Mouse (Mus musculus) ES-E14 (cell line): ENCODE data around the gene Extl2.

Experiments used
- CHD2 ChIP-seq: IDR thresholded peaks from 2 replicates; pipeline ENCODE4 v1.6.1; 2014; ENCODE audit warnings: mild to moderate bottlenecking, low read depth, low read length, inconsistent platforms
- HCFC1 ChIP-seq: IDR thresholded peaks from 2 replicates; pipeline ENCODE4 v1.6.1; 2012; ENCODE audit warnings: low read length, inconsistent platforms, borderline replicate concordance; ENCODE audit not compliant: insufficient read depth
- MAFK ChIP-seq: IDR thresholded peaks from 2 replicates; pipeline ENCODE4 v1.6.1; 2014; ENCODE audit warnings: mild to moderate bottlenecking, low read depth, low read length, inconsistent platforms; ENCODE audit not compliant: insufficient read depth
- ZC3H11A ChIP-seq: IDR thresholded peaks from 2 replicates; pipeline ENCODE4 v1.6.1; 2012; ENCODE audit warnings: low read depth, mild to moderate bottlenecking, inconsistent platforms, low read length, borderline replicate concordance
- ZNF384 ChIP-seq: IDR thresholded peaks from 2 replicates; pipeline ENCODE4 v1.6.1; 2012; ENCODE audit warnings: low read depth, low read length, inconsistent platforms

DNA sequence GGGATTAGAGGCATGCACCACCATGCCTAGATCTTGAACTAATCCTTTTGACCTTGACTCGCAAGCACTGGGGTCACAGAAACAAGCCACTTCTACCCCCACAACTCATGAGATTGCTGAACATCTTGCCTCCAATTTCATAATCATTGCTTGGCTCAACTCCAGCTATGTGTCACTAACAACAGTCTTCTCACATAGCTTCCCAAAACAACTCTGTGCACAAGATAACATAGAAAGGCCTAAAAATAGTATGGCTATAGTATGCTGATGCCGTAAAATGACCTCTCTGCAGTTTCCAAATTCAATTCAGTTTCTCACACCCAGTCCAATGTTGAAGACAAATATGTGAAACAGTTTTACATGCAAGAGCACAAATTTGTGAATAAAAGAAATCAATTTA is 65.3 kb downstream of the Extl2 start:
- TF ChIP-seq HCFC1 (no peak), ZNF384 (no peak), CHD2 (no peak), MAFK (no peak), ZC3H11A (no peak)
